ENCODE assay signal across 23 mouse cellular contexts in genomic region chr9:98346240-98346639, GRCm38 (mm10). TPM values are rescaled to one million over a fixed set of nuclear protein-coding genes. Genes with fewer than 3 reads are reported as not detected.
DNase-seq lines count a peak whose midpoint lies in the region; ATAC-seq lines count a peak whose summit lies in the region.
"Had no signal": no experiment of that assay in that cellular context is flagged by ENCODE, and none has a peak within 500 bp of the region (broad histone marks: within the 10 kb centered on the region; RNA-seq: fewer than 3 reads in every experiment).

No protein-coding gene starts in this region.

- H3K4me2 ChIP-seq in midbrain, embryonic 11.5 days: no peak overlapping the region
- H3K4me2 ChIP-seq in midbrain, embryonic 14.5 days (ENCODE audit: low read length): no peak overlapping the region
- H3K4me2 ChIP-seq: embryonic facial prominence, embryonic 12.5 days; forebrain, embryonic 12.5 days had no signal

- 84% methylated on average over 4 of the region's 4 CpGs for WGBS in midbrain, embryonic 11.5 days
- 83% methylated on average over 4 of the region's 4 CpGs for WGBS in midbrain, embryonic 14.5 days
- 92% methylated on average over 4 of the region's 4 CpGs for WGBS in forebrain, embryonic 10.5 days

- H3K9ac ChIP-seq in midbrain, embryonic 11.5 days (ENCODE audit: low read length): no peak overlapping the region
- no peak overlapping the region for H3K9ac ChIP-seq in midbrain, embryonic 14.5 days (replicated peaks; ENCODE audit: low read length)
- H3K9ac ChIP-seq: embryonic facial prominence, embryonic 12.5 days; forebrain, embryonic 12.5 days had no signal

- H3K36me3 ChIP-seq in midbrain, embryonic 11.5 days (ENCODE audit: control insufficient read depth, insufficient read depth, low read length): no peaks in the 10 kb centered on the region
- no peaks in the 10 kb centered on the region for H3K36me3 ChIP-seq in midbrain, embryonic 14.5 days (ENCODE audit: control insufficient read depth, insufficient read depth, low read length)
- H3K36me3 ChIP-seq in forebrain, embryonic 10.5 days (replicated peaks): no peaks in the 10 kb centered on the region
- H3K36me3 ChIP-seq: embryonic facial prominence, embryonic 10.5 days; embryonic facial prominence, embryonic 12.5 days; forebrain, embryonic 12.5 days had no signal

- no peaks in the 10 kb centered on the region for H3K9me3 ChIP-seq in midbrain, embryonic 11.5 days (ENCODE audit: control insufficient read depth, low read length)
- no peaks in the 10 kb centered on the region for H3K9me3 ChIP-seq in midbrain, embryonic 14.5 days (ENCODE audit: control insufficient read depth, low read length)
- H3K9me3 ChIP-seq in forebrain, embryonic 10.5 days: no peaks in the 10 kb centered on the region
- H3K9me3 ChIP-seq: embryonic facial prominence, embryonic 10.5 days; embryonic facial prominence, embryonic 12.5 days; forebrain, embryonic 12.5 days; G1E had no signal

- peak; percentile 33 for DNase-seq in midbrain, embryonic 11.5 days (ENCODE audit: low spot score, missing footprints)
- no peak for DNase-seq in midbrain, embryonic 14.5 days
- DNase-seq in 416B (ENCODE audit: low read depth): peak; percentile 15
- DNase-seq in NIH3T3 (ENCODE audit: low read depth): peak; percentile 13
- no peak for DNase-seq in heart, postnatal 36 days
- DNase-seq in heart, adult 8-10 months (ENCODE audit: low spot score): no peak
- no peak for DNase-seq in forebrain, embryonic 10.5 days (ENCODE audit: extremely low spot score, low spot score)
- DNase-seq: adrenal gland, adult 2 months; adrenal gland, postnatal 10 days; adrenal gland, postnatal 25 days; cerebellum, adult 11 months; cerebellum, adult 18-20 months; cerebellum, adult 8-10 months; cerebellum, adult 9-11 months; cerebellum, postnatal 36 days had no signal

- H3K27me3 ChIP-seq in midbrain, embryonic 11.5 days (ENCODE audit: control insufficient read depth, insufficient read depth, low read length): no peaks in the 10 kb centered on the region
- H3K27me3 ChIP-seq in midbrain, embryonic 14.5 days (ENCODE audit: control insufficient read depth, insufficient read depth, low read length): no peaks in the 10 kb centered on the region
- H3K27me3 ChIP-seq in forebrain, embryonic 10.5 days (ENCODE audit: poor library complexity, severe bottlenecking): peaks cover 9% of the 10 kb centered on the region; the same call in 1 of the 2 replicates
- H3K27me3 ChIP-seq: CH12.LX; embryonic facial prominence, embryonic 12.5 days; forebrain, embryonic 12.5 days had no signal

- H3K27ac ChIP-seq in midbrain, embryonic 11.5 days (ENCODE audit: low read depth, low read length): no peak overlapping the region
- H3K27ac ChIP-seq in midbrain, embryonic 14.5 days (replicated peaks; ENCODE audit: low read depth, low read length): no peak overlapping the region
- no peak overlapping the region for H3K27ac ChIP-seq in forebrain, embryonic 10.5 days
- H3K27ac ChIP-seq: embryonic facial prominence, embryonic 10.5 days; embryonic facial prominence, embryonic 12.5 days; forebrain, embryonic 12.5 days had no signal

- intact Hi-C loops in heart, postnatal 36 days (cut with DNase I): no loop called here

- peaks cover 6% of the 10 kb centered on the region; the same call in 1 of the 2 replicates for H3K4me1 ChIP-seq in midbrain, embryonic 11.5 days (ENCODE audit: control insufficient read depth, insufficient read depth, low read length)
- H3K4me1 ChIP-seq in midbrain, embryonic 14.5 days (ENCODE audit: control insufficient read depth, insufficient read depth, low read length): peaks cover 12% of the 10 kb centered on the region
- peaks cover 22% of the 10 kb centered on the region for H3K4me1 ChIP-seq in forebrain, embryonic 10.5 days
- H3K4me1 ChIP-seq: embryonic facial prominence, embryonic 12.5 days had no signal

- no peak for ATAC-seq in midbrain, embryonic 11.5 days (ENCODE audit: low FRiP score)
- no peak for ATAC-seq in midbrain, embryonic 14.5 days (ENCODE audit: low FRiP score, low TSS enrichment)
- ATAC-seq: CD4-positive, CD25-positive, alpha-beta regulatory T cell, adult 4 months; forebrain, embryonic 14.5 days; forebrain, embryonic 16.5 days had no signal

- no peak overlapping the region for H3K4me3 ChIP-seq in midbrain, embryonic 11.5 days (ENCODE audit: low read depth, low read length)
- no peak overlapping the region for H3K4me3 ChIP-seq in midbrain, embryonic 14.5 days (replicated peaks; ENCODE audit: low read depth, low read length)
- H3K4me3 ChIP-seq in forebrain, embryonic 10.5 days: no peak overlapping the region
- H3K4me3 ChIP-seq: embryonic facial prominence, embryonic 10.5 days; embryonic facial prominence, embryonic 12.5 days; forebrain, embryonic 12.5 days had no signal

RNA-seq across cellular contexts. Expression of gene Nmnat3, which starts 59.0 kb away (rescaled TPM):
- 2.3 and 3.2 TPM in 2 replicates for polyA plus RNA-seq in midbrain, embryonic 11.5 days (2014; fragmentation: Nextera tagmentation; extraction: Ambion mirVana)
- 0.77 and 0.87 TPM in 2 replicates for polyA plus RNA-seq in midbrain, embryonic 14.5 days (2014; fragmentation: Nextera tagmentation; extraction: Ambion mirVana)
- 10 to 100 TPM; 13.5 to 15.0 TPM for total RNA-seq in heart, postnatal 36 days (2021)
- total RNA-seq in heart, adult 8-10 months (2022): 10 to 100 TPM; 17.2 to 24.1 (median 19.5) TPM
- 3.4 and 4.7 TPM in 2 replicates for polyA plus RNA-seq in forebrain, embryonic 10.5 days (2016; fragmentation: Nextera tagmentation; extraction: Ambion mirVana)

Comparison
In these comparisons a context has a peak if more than half of its experiments do, and no peak if none do; other contexts are left out.
1. DNase-seq: peak in midbrain, embryonic 11.5 days (single experiment), 416B (single experiment) and NIH3T3 (single experiment); none in midbrain, embryonic 14.5 days (single experiment), heart, postnatal 36 days (0 of 2), heart, adult 8-10 months (single experiment) and forebrain, embryonic 10.5 days (single experiment).